Mouse (Mus musculus): ENCODE measurements around the gene Gemin7. TPM values are rescaled to one million over a fixed set of nuclear protein-coding genes. Genes with fewer than 3 reads are reported as not detected.

Gene Gemin7
- total and polyA plus RNA-seq, 3 experiments: 63.2 to 101 (median 64.4) TPM

DNA sequence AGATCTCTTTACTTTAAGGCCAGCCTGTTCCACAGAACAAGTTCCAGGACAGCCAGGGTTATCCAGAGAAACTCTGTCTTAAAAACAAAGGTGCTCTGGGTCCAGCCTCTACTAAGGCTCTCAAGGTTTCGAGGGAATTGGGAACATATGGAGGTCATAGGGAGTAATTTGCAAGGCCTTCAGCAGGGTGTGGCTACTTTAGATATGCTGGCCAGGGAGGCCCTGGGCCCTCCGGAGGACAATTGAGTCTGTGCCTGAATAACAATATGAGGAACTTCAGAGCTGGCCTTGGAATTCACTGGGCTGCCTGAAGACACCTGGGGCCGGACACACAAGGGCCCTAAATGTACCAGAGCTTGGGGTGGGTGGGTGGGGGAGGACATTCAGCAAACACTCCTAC is 1.8 kb downstream of the Gemin7 start:
- Histone ChIP-seq H3K4me2 (ENCODE audit: insufficient read depth, low read depth, poor library complexity, severe bottlenecking) (no peak overlapping the region), H3K27ac (ENCODE audit: insufficient read depth, low read depth) (no peak overlapping the region), H3K9ac (ENCODE audit: insufficient read depth, low read depth) (no peak overlapping the region), H3K79me2 (replicated peaks; ENCODE audit: control insufficient read depth, extremely low read depth, insufficient read depth, poor library complexity, severe bottlenecking) (peaks cover 45% of the 10 kb centered on the region), H3K9me3 (replicated peaks; ENCODE audit: low read length) (no peaks in the 10 kb centered on the region), H3K36me3 (replicated peaks in 1 of 2; ENCODE audit: control insufficient read depth in 1 of 2, insufficient read depth in 1 of 2, low read length in 1 of 2) (peaks cover 15 to 28% of the 10 kb centered on the region in 2 experiments), H3K27me3 (replicated peaks) (no peaks in the 10 kb centered on the region), H3K4me1 (ENCODE audit: control insufficient read depth in 1 of 2, insufficient read depth in 2 of 2) (peaks cover 17 to 56% of the 10 kb centered on the region in 2 experiments), H3K4me3 (replicated peaks in 1 of 3; ENCODE audit: low read depth in 2 of 3, low read length in 2 of 3, poor library complexity in 1 of 3) (no peak overlapping the region)
- DNase-seq (ENCODE audit: extremely low read depth): no peak
- TF ChIP-seq MXI1 (IDR thresholded peaks at IDR 0.05; ENCODE audit: low read depth, low read length) (no peak), POLR2AphosphoS2 (IDR thresholded peaks at IDR 0.05; ENCODE audit: low read depth, low read length) (no peak), ELF1 (IDR thresholded peaks at IDR 0.05; ENCODE audit: low read depth, low read length) (no peak), TCF12 (IDR thresholded peaks at IDR 0.05; ENCODE audit: low read depth, low read length) (no peak), KAT2A (IDR thresholded peaks at IDR 0.05; ENCODE audit: insufficient replicate concordance, low read length) (no peak), TBP (conservative IDR thresholded peaks at IDR 0.05; ENCODE audit: low read depth, low read length) (no peak), EP300 (IDR thresholded peaks at IDR 0.05; ENCODE audit: low read length) (no peak), MAFK (IDR thresholded peaks at IDR 0.05; ENCODE audit: insufficient replicate concordance, low read length) (no peak), MEF2A (IDR thresholded peaks at IDR 0.05; ENCODE audit: borderline replicate concordance, low read depth, low read length) (no peak), BHLHE40 (IDR thresholded peaks at IDR 0.05; ENCODE audit: low read depth, low read length) (no peak), E2F4 (IDR thresholded peaks at IDR 0.05; ENCODE audit: insufficient replicate concordance, low read depth, low read length) (no peak), MAX (IDR thresholded peaks at IDR 0.05; ENCODE audit: low read length) (no peak), POLR2A (IDR thresholded peaks at IDR 0.05; ENCODE audit: low read depth, low read length) (no peak), MYC (IDR thresholded peaks at IDR 0.05; ENCODE audit: low read depth, low read length) (no peak), USF1 (IDR thresholded peaks at IDR 0.05; ENCODE audit: low read depth, low read length) (no peak), MAZ (IDR thresholded peaks at IDR 0.05; ENCODE audit: low read depth, low read length) (no peak), CHD2 (IDR thresholded peaks at IDR 0.05; ENCODE audit: low read length) (no peak)
- in situ Hi-C loops (cut with MboI; ENCODE audit: low pct_ligation_motif_present, low pct_unique_long_range_greater_than_20kb, low sequenced_read_pairs) (loop anchor here (10.0 kb wide), 1 partner anchor 71 kb away; the partner anchor contains the start of genes Bloc1s3 and Trappc6a), dilution Hi-C loops (cut with MboI; ENCODE audit: extremely low pct_ligation_motif_present, extremely low pct_unique_long_range_greater_than_20kb, low sequenced_read_pairs) (no loop called here)

DNA sequence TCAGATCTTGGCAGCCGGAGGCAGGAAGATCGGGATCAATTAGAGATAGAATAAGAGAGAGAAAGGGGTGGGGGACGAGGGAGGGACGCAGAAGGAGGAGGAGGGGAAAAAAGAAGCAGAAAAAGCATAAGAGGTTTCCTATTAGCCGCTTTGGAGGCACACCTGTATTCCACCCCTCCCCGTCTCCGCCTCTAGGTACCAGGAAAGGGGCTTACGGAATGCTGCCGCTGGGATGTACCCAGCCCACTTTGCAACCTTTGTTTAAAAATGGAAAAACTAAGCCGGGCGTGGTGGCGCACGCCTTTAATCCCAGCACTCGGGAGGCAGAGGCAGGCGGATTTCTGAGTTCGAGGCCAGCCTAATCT is 3.6 kb downstream of the Gemin7 start:
- Histone ChIP-seq H3K4me1 (ENCODE audit: control insufficient read depth in 1 of 2, insufficient read depth in 2 of 2) (peaks cover 8 to 56% of the 10 kb centered on the region in 2 experiments), H3K9me3 (replicated peaks; ENCODE audit: low read length) (no peaks in the 10 kb centered on the region), H3K27me3 (replicated peaks) (no peaks in the 10 kb centered on the region), H3K4me2 (ENCODE audit: insufficient read depth, low read depth, poor library complexity, severe bottlenecking) (peak overlapping the region; percentile 62), H3K4me3 (replicated peaks in 1 of 3; ENCODE audit: low read depth in 2 of 3, low read length in 2 of 3, poor library complexity in 1 of 3) (peak overlapping the region; percentile 48 to 73 (median 65)), H3K79me2 (replicated peaks; ENCODE audit: control insufficient read depth, extremely low read depth, insufficient read depth, poor library complexity, severe bottlenecking) (peaks cover 42% of the 10 kb centered on the region), H3K36me3 (replicated peaks in 1 of 2; ENCODE audit: control insufficient read depth in 1 of 2, insufficient read depth in 1 of 2, low read length in 1 of 2) (peaks cover 20 to 30% of the 10 kb centered on the region in 2 experiments), H3K27ac (ENCODE audit: insufficient read depth, low read depth) (peak overlapping the region; percentile 77; the same call in 1 of the 2 replicates), H3K9ac (ENCODE audit: insufficient read depth, low read depth) (peak overlapping the region; percentile 76; the same call in 1 of the 2 replicates)
- TF ChIP-seq POLR2A (IDR thresholded peaks at IDR 0.05; ENCODE audit: low read depth, low read length) (no peak), ZNF384 (IDR thresholded peaks at IDR 0.05; ENCODE audit: low read depth, low read length) (no peak), UBTF (IDR thresholded peaks at IDR 0.05; ENCODE audit: low read depth, low read length) (no peak), USF2 (conservative IDR thresholded peaks at IDR 0.05; ENCODE audit: low read depth, low read length) (no peak), ELF1 (IDR thresholded peaks at IDR 0.05; ENCODE audit: low read depth, low read length) (no peak), JUN (IDR thresholded peaks at IDR 0.05; ENCODE audit: insufficient read depth, low read depth, low read length) (no peak), PAX5 (IDR thresholded peaks at IDR 0.05; ENCODE audit: low read length) (no peak), CHD1 (IDR thresholded peaks at IDR 0.05; ENCODE audit: low read depth, low read length) (no peak), MAX (IDR thresholded peaks at IDR 0.05; ENCODE audit: low read length) (no peak), MAZ (IDR thresholded peaks at IDR 0.05; ENCODE audit: low read depth, low read length) (no peak), SMC3 (IDR thresholded peaks at IDR 0.05; ENCODE audit: low read depth, low read length) (no peak), CTCF (conservative IDR thresholded peaks at IDR 0.05 in 1 of 2, IDR thresholded peaks at IDR 0.05 in 1 of 2; ENCODE audit: low read depth in 2 of 2, low read length in 2 of 2) (no peak), GABPA (IDR thresholded peaks at IDR 0.05; ENCODE audit: insufficient replicate concordance, low read depth, low read length) (no peak), MAFK (IDR thresholded peaks at IDR 0.05; ENCODE audit: insufficient replicate concordance, low read length) (no peak), CHD2 (IDR thresholded peaks at IDR 0.05; ENCODE audit: low read length) (no peak)
- in situ Hi-C loops (cut with MboI; ENCODE audit: low pct_ligation_motif_present, low pct_unique_long_range_greater_than_20kb, low sequenced_read_pairs) (loop anchor here (10.0 to 25.0 kb wide), 2 partner anchors 69 to 161 kb away; partner anchors contain the start of genes Bloc1s3, Ckm, Klc3 and Trappc6a), dilution Hi-C loops (cut with MboI; ENCODE audit: extremely low pct_ligation_motif_present, extremely low pct_unique_long_range_greater_than_20kb, low sequenced_read_pairs) (no loop called here)
- no peak for DNase-seq (ENCODE audit: extremely low read depth)

Measured in CH12.LX (cell line).